Mouse (Mus musculus): ENCODE results near the gene Man1a2.
A peak's percentile ranks its signal among the peaks of the same experiment; 100 is the strongest.

Man1a2 gene

GRCm38 (mm10) chr3:100568443-100569390, 116.6 kb downstream of the Man1a2 start:
- Histone ChIP-seq H3K4me1 (replicated peaks; ENCODE audit: low read depth, low read length) (no peaks in the 10 kb centered on the region), H3K4me3 (replicated peaks; ENCODE audit: low read length) (no peak overlapping the region), H3K9me3 (ENCODE audit: low read length) (no peaks in the 10 kb centered on the region), H3K27me3 (ENCODE audit: insufficient read depth, low read length) (no peaks in the 10 kb centered on the region), H3K36me3 (ENCODE audit: insufficient read depth, low read length) (peaks cover 3% of the 10 kb centered on the region; the same call in 1 of the 2 replicates)
- TF ChIP-seq POU5F1 (IDR thresholded peaks at IDR 0.05; ENCODE audit: borderline replicate concordance, low read length): no peak
- peak; percentile 75 for TF ChIP-seq CTCF (conservative IDR thresholded peaks at IDR 0.05; ENCODE audit: low read length)
- TF ChIP-seq NANOG (IDR thresholded peaks at IDR 0.05; ENCODE audit: borderline replicate concordance, low read length): no peak

- TF ChIP-seq NANOG (IDR thresholded peaks at IDR 0.05; ENCODE audit: borderline replicate concordance, low read length) (no peak), CTCF (conservative IDR thresholded peaks at IDR 0.05; ENCODE audit: low read length) (no peak), POU5F1 (IDR thresholded peaks at IDR 0.05; ENCODE audit: borderline replicate concordance, low read length) (no peak)
- no peak overlapping the region for H3K4me3 ChIP-seq (replicated peaks; ENCODE audit: low read length)
- H3K36me3 ChIP-seq (ENCODE audit: insufficient read depth, low read length): peaks cover 3% of the 10 kb centered on the region
- H3K9me3 ChIP-seq (ENCODE audit: low read length): no peaks in the 10 kb centered on the region
- no peaks in the 10 kb centered on the region for H3K27me3 ChIP-seq (ENCODE audit: insufficient read depth, low read length)
- H3K4me1 ChIP-seq (replicated peaks; ENCODE audit: low read depth, low read length): no peaks in the 10 kb centered on the region
These were observed 121.7 kb downstream of the Man1a2 start for GRCm38 (mm10) chr3:100563565-100563964.

GRCm38 (mm10) chr3:100562455-100562854, 122.8 kb downstream of the Man1a2 start:
- Histone ChIP-seq H3K4me1 (replicated peaks; ENCODE audit: low read depth, low read length) (no peaks in the 10 kb centered on the region; the same call in none of the 2 replicates), H3K36me3 (ENCODE audit: insufficient read depth, low read length) (peaks cover 3% of the 10 kb centered on the region), H3K27me3 (ENCODE audit: insufficient read depth, low read length) (no peaks in the 10 kb centered on the region), H3K4me3 (replicated peaks; ENCODE audit: low read length) (no peak overlapping the region), H3K9me3 (ENCODE audit: low read length) (no peaks in the 10 kb centered on the region)
- TF ChIP-seq POU5F1 (IDR thresholded peaks at IDR 0.05; ENCODE audit: borderline replicate concordance, low read length) (no peak), NANOG (IDR thresholded peaks at IDR 0.05; ENCODE audit: borderline replicate concordance, low read length) (no peak), CTCF (conservative IDR thresholded peaks at IDR 0.05; ENCODE audit: low read length) (no peak)

GRCm38 (mm10) chr3:100561561-100562175, 123.6 kb downstream of the Man1a2 start:
- H3K4me1 ChIP-seq (replicated peaks; ENCODE audit: low read depth, low read length): no peaks in the 10 kb centered on the region; the same call in none of the 2 replicates
- no peaks in the 10 kb centered on the region for H3K9me3 ChIP-seq (ENCODE audit: low read length)
- peaks cover 1% of the 10 kb centered on the region for H3K36me3 ChIP-seq (ENCODE audit: insufficient read depth, low read length)
- H3K27me3 ChIP-seq (ENCODE audit: insufficient read depth, low read length): no peaks in the 10 kb centered on the region
- no peak overlapping the region for H3K4me3 ChIP-seq (replicated peaks; ENCODE audit: low read length)
- TF ChIP-seq NANOG (IDR thresholded peaks at IDR 0.05; ENCODE audit: borderline replicate concordance, low read length): no peak
- TF ChIP-seq CTCF (conservative IDR thresholded peaks at IDR 0.05; ENCODE audit: low read length): no peak
- TF ChIP-seq POU5F1 (IDR thresholded peaks at IDR 0.05; ENCODE audit: borderline replicate concordance, low read length): no peak

- H3K9me3 ChIP-seq (ENCODE audit: low read length): no peaks in the 10 kb centered on the region
- H3K4me1 ChIP-seq (replicated peaks; ENCODE audit: low read depth, low read length): no peaks in the 10 kb centered on the region; the same call in none of the 2 replicates
- no peaks in the 10 kb centered on the region; the same call in 1 of the 2 replicates for H3K36me3 ChIP-seq (ENCODE audit: insufficient read depth, low read length)
- H3K27me3 ChIP-seq (ENCODE audit: insufficient read depth, low read length): no peaks in the 10 kb centered on the region
- no peak overlapping the region for H3K4me3 ChIP-seq (replicated peaks; ENCODE audit: low read length)
- TF ChIP-seq NANOG (IDR thresholded peaks at IDR 0.05; ENCODE audit: borderline replicate concordance, low read length) (no peak), CTCF (conservative IDR thresholded peaks at IDR 0.05; ENCODE audit: low read length) (no peak), POU5F1 (IDR thresholded peaks at IDR 0.05; ENCODE audit: borderline replicate concordance, low read length) (no peak)
These were observed 125.9 kb downstream of the Man1a2 start for GRCm38 (mm10) chr3:100559431-100559830.

GRCm38 (mm10) chr3:100558211-100558708, 127.0 kb downstream of the Man1a2 start:
- no peaks in the 10 kb centered on the region; the same call in none of the 2 replicates for H3K4me1 ChIP-seq (replicated peaks; ENCODE audit: low read depth, low read length)
- no peaks in the 10 kb centered on the region for H3K27me3 ChIP-seq (ENCODE audit: insufficient read depth, low read length)
- TF ChIP-seq NANOG (IDR thresholded peaks at IDR 0.05; ENCODE audit: borderline replicate concordance, low read length) (no peak), CTCF (conservative IDR thresholded peaks at IDR 0.05; ENCODE audit: low read length) (no peak), POU5F1 (IDR thresholded peaks at IDR 0.05; ENCODE audit: borderline replicate concordance, low read length) (no peak)
- H3K4me3 ChIP-seq (replicated peaks; ENCODE audit: low read length): no peak overlapping the region
- H3K9me3 ChIP-seq (ENCODE audit: low read length): no peaks in the 10 kb centered on the region
- no peaks in the 10 kb centered on the region; the same call in 1 of the 2 replicates for H3K36me3 ChIP-seq (ENCODE audit: insufficient read depth, low read length)

GRCm38 (mm10) chr3:100554843-100555242, 130.5 kb downstream of the Man1a2 start:
- H3K9me3 ChIP-seq (ENCODE audit: low read length): peaks cover 9% of the 10 kb centered on the region
- H3K36me3 ChIP-seq (ENCODE audit: insufficient read depth, low read length): no peaks in the 10 kb centered on the region
- H3K27me3 ChIP-seq (ENCODE audit: insufficient read depth, low read length): no peaks in the 10 kb centered on the region
- no peaks in the 10 kb centered on the region; the same call in none of the 2 replicates for H3K4me1 ChIP-seq (replicated peaks; ENCODE audit: low read depth, low read length)
- H3K4me3 ChIP-seq (replicated peaks; ENCODE audit: low read length): no peak overlapping the region
- TF ChIP-seq CTCF (conservative IDR thresholded peaks at IDR 0.05; ENCODE audit: low read length) (0 out of 2 replicates have a peak, but pooled peaks have one; percentile 7), NANOG (IDR thresholded peaks at IDR 0.05; ENCODE audit: borderline replicate concordance, low read length) (no peak)

- Histone ChIP-seq H3K4me3 (replicated peaks; ENCODE audit: low read length) (no peak overlapping the region), H3K9me3 (ENCODE audit: low read length) (peaks cover 9% of the 10 kb centered on the region), H3K27me3 (ENCODE audit: insufficient read depth, low read length) (no peaks in the 10 kb centered on the region), H3K4me1 (replicated peaks; ENCODE audit: low read depth, low read length) (no peaks in the 10 kb centered on the region), H3K36me3 (ENCODE audit: insufficient read depth, low read length) (no peaks in the 10 kb centered on the region)
- no peak for TF ChIP-seq POU5F1 (IDR thresholded peaks at IDR 0.05; ENCODE audit: borderline replicate concordance, low read length)
- no peak for TF ChIP-seq CTCF (conservative IDR thresholded peaks at IDR 0.05; ENCODE audit: low read length)
- TF ChIP-seq NANOG (IDR thresholded peaks at IDR 0.05; ENCODE audit: borderline replicate concordance, low read length): no peak
These were observed 133.1 kb downstream of the Man1a2 start for GRCm38 (mm10) chr3:100552171-100552570.
